Mouse (Mus musculus) liver, postnatal 0 days (tissue): ENCODE data around the gene Lbh.

Source experiments
- CTCF ChIP-seq: sonication (generic); IDR thresholded peaks from 2 replicates; pipeline ENCODE4 v1.5.1; 2016; ENCODE audit warnings: antibody characterized with exemption, low read depth
- EP300 ChIP-seq: IDR thresholded peaks from 2 replicates; pipeline ENCODE4 v1.6.1; 2016; ENCODE audit warnings: antibody characterized with exemption, low read depth, mild to moderate bottlenecking

DNA sequence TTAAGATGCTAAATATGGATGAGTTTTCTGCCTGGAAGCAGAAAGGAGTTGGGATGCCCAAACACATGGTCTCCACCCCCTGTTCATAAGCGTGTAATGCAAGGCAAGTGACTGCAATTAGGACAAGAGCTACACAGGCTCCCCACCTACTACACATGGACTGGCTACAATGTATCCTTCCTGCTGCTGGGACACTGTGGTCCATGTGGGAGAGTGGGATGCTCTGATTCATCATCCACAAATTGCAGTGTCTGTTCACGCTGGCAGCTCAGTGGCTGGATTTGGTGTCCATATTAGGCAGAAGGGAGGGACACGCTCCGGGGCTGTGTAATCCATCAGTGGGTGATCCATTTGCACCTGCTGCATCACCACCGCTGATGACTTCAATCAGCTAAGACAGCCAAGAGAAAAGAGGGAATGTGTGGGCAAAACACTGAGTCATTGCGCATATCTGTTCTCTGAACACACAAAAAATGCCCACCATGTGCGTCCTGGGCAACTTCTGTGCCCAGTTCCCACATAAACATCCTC is 52.6 kb downstream of the Lbh start:
- TF ChIP-seq CTCF = no peak
- no peak for TF ChIP-seq EP300
